Mouse (Mus musculus) granulocyte monocyte progenitor cell, adult 5-6 weeks (primary cell): ENCODE measurements around the gene Gm45799. TPM values are rescaled to one million over a fixed set of nuclear protein-coding genes. Genes with fewer than 3 reads are reported as not detected.
A peak's percentile ranks its signal among the peaks of the same experiment; 100 is the strongest.

Experiments
- ATAC-seq: replicated peaks from 2 replicates; pipeline ENCODE4 v1.8.0; 2016; ENCODE audit warnings: mild to moderate bottlenecking, moderate TSS enrichment, inconsistent platforms; ENCODE audit not compliant: poor library complexity, severe bottlenecking
- total RNA-seq, 2 experiments: library from RNA; stranded (forward) in 1 of 2; stranded (reverse) in 1 of 2; fragments of 200-712, 200-1000 nt in 1 of 2; fragments of >200 nt in 1 of 2; fragmentation: Nextera tagmentation in 1 of 2; gene quantifications; 2 replicates each; pipeline ENCODE4 v1.2.3; 2014 to 2017

Gene Gm45799
- total RNA-seq, 2 experiments from 2014 or later: not detected

DNA sequence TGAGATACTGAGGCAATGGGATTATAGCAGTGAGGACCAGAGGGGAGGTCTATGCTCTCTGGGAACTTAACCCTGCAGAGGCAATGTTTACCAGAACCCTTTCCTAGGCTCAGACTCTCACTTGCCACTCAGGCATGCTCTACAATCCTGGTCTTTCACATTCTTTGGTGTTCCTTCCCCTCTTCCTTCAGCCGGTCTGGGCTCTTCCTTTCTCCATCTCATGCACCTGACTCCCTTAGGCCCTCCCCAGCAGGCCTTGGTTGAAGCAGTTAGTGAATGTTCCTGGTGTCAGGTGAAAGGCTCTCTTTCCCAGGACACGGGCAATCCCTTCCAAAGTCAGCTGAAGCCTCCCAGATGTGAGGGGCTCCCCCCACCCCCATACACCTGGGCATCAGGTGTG, 596 bp upstream of the Gm45799 start, which contains the start of gene Timm10b:
TSS of gene Timm10b (plus strand) at position 301 of the 400 bp plus-strand sequence.
- no peak for ATAC-seq

DNA sequence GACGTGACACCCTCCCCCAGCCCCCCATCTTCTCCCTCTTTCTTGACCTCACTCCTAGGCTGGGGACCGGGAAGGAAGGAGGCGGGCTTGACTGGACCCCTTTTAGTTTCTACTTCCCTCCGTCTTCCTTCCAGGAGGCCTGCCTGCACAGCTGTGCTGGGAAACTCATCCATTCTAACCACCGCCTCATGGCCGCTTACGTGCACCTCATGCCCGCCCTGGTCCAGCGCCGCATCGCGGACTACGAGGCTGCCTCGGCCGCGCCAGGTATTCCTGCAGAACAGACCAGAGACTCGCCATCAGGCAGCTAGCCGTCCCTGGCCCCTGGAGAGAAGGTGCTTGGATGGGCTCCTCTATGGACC, 523 bp downstream of the Gm45799 start:
- no peak for ATAC-seq

- ATAC-seq: peak; percentile 39
Observed at GRCm38 (mm10) chr7:105641936-105642335, 1.6 kb downstream of the Gm45799 start.

DNA sequence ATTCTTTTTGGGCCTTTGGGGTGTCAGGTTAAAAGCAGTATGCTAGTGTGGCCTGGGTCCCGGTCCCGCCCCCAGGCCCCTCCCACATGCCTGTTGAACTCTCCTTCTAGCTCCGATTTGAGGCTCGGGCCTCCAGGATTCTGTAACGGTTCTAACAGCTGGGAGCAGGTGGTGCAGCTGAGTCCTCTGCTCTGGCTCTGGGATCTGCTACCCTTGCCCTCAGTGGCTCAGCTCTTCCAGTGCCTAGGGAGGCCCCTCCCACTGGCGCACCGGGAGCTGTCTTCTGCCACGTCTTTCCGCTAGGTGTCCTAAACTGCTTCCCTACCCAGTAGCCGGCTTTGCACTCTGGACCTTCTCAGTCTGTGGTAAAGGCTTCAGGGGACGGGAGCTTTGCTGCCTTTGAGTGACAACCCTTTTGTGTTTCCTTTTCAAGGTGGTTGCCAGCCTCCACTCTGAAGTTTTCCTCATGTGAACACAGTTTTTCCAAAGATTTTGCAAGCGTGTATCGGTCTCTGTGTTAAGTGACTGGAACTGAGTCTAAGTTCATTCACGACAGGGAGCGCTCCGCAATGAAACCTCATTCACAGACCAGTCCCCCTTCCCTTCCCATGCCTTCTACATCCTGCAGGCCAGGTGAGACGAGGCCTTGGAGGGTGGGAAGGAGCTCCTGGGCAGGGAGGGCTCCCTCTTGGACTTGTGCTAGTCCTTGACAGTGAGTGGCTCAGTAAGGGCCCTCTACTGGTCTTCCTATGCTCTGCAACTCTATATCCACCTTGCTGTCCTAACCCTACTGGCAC, 10.5 kb downstream of the Gm45799 start, which contains the start of gene Dnhd1:
TSS of gene Dnhd1 (plus strand) at position 189 of the 797 bp plus-strand sequence.
- ATAC-seq: peak; percentile 97

GRCm38 (mm10) chr7:105685541-105686197, 45.3 kb downstream of the Gm45799 start:
- ATAC-seq: no peak

GRCm38 (mm10) chr7:105690875-105691274, 50.5 kb downstream of the Gm45799 start:
- ATAC-seq: peak; percentile 98

DNA sequence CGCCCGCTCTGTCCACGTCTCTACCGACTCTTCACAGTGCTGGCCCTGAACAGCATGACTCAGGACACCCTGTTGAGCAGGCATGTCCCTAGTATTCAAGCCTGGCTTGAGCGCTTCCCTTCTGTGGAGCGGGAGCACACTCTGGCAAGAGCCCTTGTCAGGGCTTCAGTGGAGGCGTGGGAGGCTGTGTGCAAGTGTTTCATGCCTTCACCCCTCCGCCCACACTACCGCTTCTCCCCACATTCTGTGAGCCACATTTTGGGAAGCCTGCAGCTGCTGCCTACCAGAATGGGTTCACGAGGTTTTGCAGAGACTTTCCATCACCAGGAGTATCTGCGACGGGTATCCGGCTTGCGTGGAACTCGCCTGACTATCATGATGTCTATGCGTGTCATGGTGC, 62.8 kb downstream of the Gm45799 start:
- no peak for ATAC-seq

DNA sequence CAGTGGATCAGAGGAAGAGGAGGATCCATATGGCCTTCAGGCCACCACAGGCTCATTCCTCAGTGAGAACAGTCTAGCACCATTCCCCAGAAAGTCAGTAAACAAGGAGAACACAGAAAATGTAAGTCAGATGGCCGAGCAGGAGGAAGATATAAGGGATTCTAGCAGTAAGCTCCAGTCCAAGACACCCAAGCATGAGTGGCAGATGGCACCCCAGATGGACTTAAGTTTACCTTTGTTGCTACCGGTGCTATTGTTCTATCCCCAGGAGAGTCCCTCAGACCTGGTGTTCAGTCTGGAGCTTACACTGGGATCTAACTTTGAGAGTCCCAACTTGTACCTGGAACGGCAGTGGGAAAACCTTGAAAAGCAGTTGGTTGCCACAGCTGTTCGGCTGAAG, 63.5 kb downstream of the Gm45799 start:
- ATAC-seq: no peak

DNA sequence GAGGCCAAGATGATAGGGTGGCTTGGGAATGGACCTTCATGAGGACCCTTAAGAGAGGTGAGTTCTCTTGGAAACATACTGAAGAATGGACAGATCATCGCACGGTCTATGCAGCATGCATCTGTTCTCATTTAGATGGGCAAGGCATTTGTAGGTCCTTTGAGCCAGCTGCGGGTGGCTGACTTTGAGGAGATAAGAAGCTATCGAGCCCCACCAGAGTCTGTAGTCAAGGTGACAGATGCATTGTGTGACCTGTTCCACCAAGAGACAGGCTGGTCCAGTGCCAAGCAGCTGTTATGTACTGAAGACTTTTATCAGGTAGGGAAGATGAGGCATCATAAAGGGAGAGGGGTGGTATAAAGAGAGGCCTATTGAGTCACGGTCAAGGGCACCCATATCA, 68.4 kb downstream of the Gm45799 start:
- ATAC-seq: no peak

GRCm38 (mm10) chr7:105715366-105715765, 75.0 kb downstream of the Gm45799 start:
- 0 out of 2 replicates have a peak, but pooled peaks have one; percentile 25 for ATAC-seq

DNA sequence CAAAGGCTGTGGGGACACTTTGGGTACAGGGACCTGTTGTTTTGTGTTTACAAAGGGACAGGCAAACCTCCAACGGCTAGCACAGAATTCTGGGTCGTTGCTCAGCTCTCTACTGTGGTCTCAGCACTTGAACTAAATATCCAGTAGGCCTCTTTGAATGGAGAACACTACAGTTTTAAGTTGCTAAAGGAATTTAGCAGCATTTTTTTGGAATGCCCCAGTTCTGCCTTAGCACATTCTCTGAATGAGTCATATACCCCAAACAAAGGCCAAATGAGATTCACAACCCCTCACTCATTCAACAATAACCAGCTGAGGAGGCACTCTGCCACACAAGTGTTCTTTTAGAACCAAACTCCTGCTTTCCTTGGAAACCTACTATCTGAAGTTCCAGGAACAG, 81.6 kb downstream of the Gm45799 start:
- ATAC-seq: no peak

GRCm38 (mm10) chr7:105726144-105726979, 86.0 kb downstream of the Gm45799 start:
- peak; percentile 96 for ATAC-seq

DNA sequence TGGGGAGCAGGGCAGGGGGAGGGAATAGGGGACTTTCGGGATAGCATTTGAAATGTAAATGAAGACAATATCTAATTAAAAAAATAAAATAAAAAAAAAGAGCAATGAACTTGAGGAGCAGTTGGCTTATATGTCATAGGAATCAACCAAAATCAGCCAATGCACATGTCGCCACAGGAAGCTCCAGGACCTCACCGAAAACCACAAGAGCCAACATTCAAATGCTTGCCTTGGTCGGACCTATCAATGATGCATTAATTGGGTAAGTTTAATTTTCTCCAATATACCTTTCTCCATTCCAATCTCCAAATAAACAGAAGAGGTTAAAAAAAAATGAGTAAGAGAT, 86.6 kb downstream of the Gm45799 start:
- ATAC-seq: no peak

DNA sequence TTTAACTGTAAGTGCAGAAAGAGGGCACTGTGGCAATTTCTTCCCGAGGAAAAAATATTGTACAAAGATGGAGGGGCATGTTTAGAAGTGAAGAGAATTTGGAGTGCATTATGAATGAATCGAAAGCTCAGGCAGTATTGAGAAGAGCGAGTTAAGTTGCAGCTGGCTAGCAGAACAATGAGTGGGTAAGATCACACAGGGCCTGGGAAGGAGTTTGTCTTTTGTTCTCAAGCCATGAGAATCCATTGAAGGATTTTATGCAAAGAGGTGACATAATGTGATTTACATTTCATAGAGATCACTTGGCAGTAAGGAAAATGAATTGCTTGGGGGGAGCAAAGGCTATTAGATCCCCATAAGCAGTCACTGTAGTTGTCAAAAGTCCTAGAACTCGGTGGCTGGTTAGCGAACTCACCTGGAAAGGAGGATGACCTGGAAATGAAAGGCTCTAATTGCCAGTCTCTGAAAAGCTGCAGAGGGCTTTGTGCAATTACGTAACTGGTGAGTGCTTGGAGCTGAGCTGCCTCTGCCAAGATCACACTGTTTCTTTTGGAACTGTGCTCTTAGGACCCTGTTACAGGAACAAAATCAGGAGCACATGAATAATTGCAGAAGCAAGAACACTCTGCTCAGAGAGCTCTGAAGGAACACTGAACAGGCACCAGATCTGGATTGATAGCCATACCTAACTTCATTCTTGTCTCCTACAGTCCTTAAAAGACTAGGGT, 88.5 kb downstream of the Gm45799 start:
- ATAC-seq: no peak

DNA sequence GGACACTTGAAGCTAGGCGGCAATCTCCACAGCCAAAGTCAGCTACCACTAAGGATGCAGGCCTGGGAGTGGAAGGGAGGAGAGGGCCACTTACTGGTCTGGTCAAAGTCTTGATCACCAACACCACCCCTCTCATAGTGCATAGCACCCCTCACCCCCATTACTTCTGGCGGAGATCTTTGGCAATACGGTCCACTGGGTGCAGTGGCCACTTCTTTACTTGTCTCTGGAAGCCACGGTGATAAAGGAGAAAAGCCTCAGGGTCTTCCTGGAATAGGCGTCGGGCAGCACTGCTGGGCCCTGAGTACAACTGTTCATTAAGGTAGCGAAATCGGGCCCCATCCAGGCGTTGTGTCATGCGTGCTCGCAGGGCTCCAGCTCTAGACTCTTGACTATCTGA, 93.5 kb downstream of the Gm45799 start:
- ATAC-seq: no peak

Other genes starting within 250 kb of the Gm45799 start
- 42.9 and 44.3 TPM in 2 replicates for gene Fam160a2, start 240.5 kb upstream of the Gm45799 start, total RNA-seq (2014; fragmentation: Nextera tagmentation)
- gene Fam160a2, start 240.5 kb upstream of the Gm45799 start, total RNA-seq (2017): 9.0 and 23.2 TPM in 2 replicates
- gene Cnga4, start 236.0 kb upstream of the Gm45799 start, total RNA-seq (2014; fragmentation: Nextera tagmentation): not detected in 2 replicates
- gene Cnga4, start 236.0 kb upstream of the Gm45799 start, total RNA-seq (2017): not detected in 2 replicates
- gene Cckbr, start 214.8 kb upstream of the Gm45799 start, total RNA-seq (2014; fragmentation: Nextera tagmentation): not detected in 2 replicates
- not detected in 2 replicates for gene Cckbr, start 214.8 kb upstream of the Gm45799 start, total RNA-seq (2017)
- not detected in 2 replicates for gene Cavin3, start 158.3 kb upstream of the Gm45799 start, total RNA-seq (2014; fragmentation: Nextera tagmentation)
- 0.05 and 1.1 TPM in 2 replicates for gene Cavin3, start 158.3 kb upstream of the Gm45799 start, total RNA-seq (2017)
- gene Smpd1, start 86.2 kb upstream of the Gm45799 start, total RNA-seq (2014; fragmentation: Nextera tagmentation): 11.5 and 13.8 TPM in 2 replicates
- gene Smpd1, start 86.2 kb upstream of the Gm45799 start, total RNA-seq (2017): 11.3 and 22.4 TPM in 2 replicates
- gene Apbb1, start 58.9 kb upstream of the Gm45799 start, total RNA-seq (2014; fragmentation: Nextera tagmentation): 0.81 TPM in 1 of 2 replicates, not detected in the other
- gene Apbb1, start 58.9 kb upstream of the Gm45799 start, total RNA-seq (2017): 0.05 TPM in 1 of 2 replicates, not detected in the other
- gene Hpx, start 40.4 kb upstream of the Gm45799 start, total RNA-seq (2014; fragmentation: Nextera tagmentation): not detected in 2 replicates
- gene Hpx, start 40.4 kb upstream of the Gm45799 start, total RNA-seq (2017): not detected in 2 replicates
- gene Trim3, start 7.0 kb upstream of the Gm45799 start, total RNA-seq (2014; fragmentation: Nextera tagmentation): 1.7 and 5.4 TPM in 2 replicates
- 1.4 and 5.0 TPM in 2 replicates for gene Trim3, start 7.0 kb upstream of the Gm45799 start, total RNA-seq (2017)
- gene Timm10b, start 496 bp upstream of the Gm45799 start, total RNA-seq (2014; fragmentation: Nextera tagmentation): 39.1 and 49.7 TPM in 2 replicates
- gene Timm10b, start 496 bp upstream of the Gm45799 start, total RNA-seq (2017): 72.1 and 77.6 TPM in 2 replicates
- 23.8 and 31.4 TPM in 2 replicates for gene Arfip2, start 136 bp upstream of the Gm45799 start, total RNA-seq (2014; fragmentation: Nextera tagmentation)
- 47.1 and 85.6 TPM in 2 replicates for gene Arfip2, start 136 bp upstream of the Gm45799 start, total RNA-seq (2017)
- 0.45 and 3.7 TPM in 2 replicates for gene Dnhd1, start 10.3 kb downstream of the Gm45799 start, total RNA-seq (2014; fragmentation: Nextera tagmentation)
- gene Dnhd1, start 10.3 kb downstream of the Gm45799 start, total RNA-seq (2017): 0.13 and 1.2 TPM in 2 replicates
- gene Ilk, start 96.0 kb downstream of the Gm45799 start, total RNA-seq (2014; fragmentation: Nextera tagmentation): 167 and 168 TPM in 2 replicates
- gene Ilk, start 96.0 kb downstream of the Gm45799 start, total RNA-seq (2017): 81.6 and 87.8 TPM in 2 replicates
- gene Rrp8, start 96.8 kb downstream of the Gm45799 start, total RNA-seq (2014; fragmentation: Nextera tagmentation): 35.7 and 68.6 TPM in 2 replicates
- 35.7 and 40.9 TPM in 2 replicates for gene Rrp8, start 96.8 kb downstream of the Gm45799 start, total RNA-seq (2017)
- gene Taf10, start 103.8 kb downstream of the Gm45799 start, total RNA-seq (2014; fragmentation: Nextera tagmentation): 221 and 237 TPM in 2 replicates
- 207 and 251 TPM in 2 replicates for gene Taf10, start 103.8 kb downstream of the Gm45799 start, total RNA-seq (2017)
- gene Tpp1, start 111.7 kb downstream of the Gm45799 start, total RNA-seq (2014; fragmentation: Nextera tagmentation): 46.8 and 52.4 TPM in 2 replicates
- gene Tpp1, start 111.7 kb downstream of the Gm45799 start, total RNA-seq (2017): 18.5 and 26.1 TPM in 2 replicates
- not detected in 2 replicates for gene Dchs1, start 147.1 kb downstream of the Gm45799 start, total RNA-seq (2014; fragmentation: Nextera tagmentation)
- not detected in 2 replicates for gene Dchs1, start 147.1 kb downstream of the Gm45799 start, total RNA-seq (2017)
- 133 and 143 TPM in 2 replicates for gene Mrpl17, start 170.5 kb downstream of the Gm45799 start, total RNA-seq (2014; fragmentation: Nextera tagmentation)
- gene Mrpl17, start 170.5 kb downstream of the Gm45799 start, total RNA-seq (2017): 62.2 and 81.9 TPM in 2 replicates